In the genomic region with DNA sequence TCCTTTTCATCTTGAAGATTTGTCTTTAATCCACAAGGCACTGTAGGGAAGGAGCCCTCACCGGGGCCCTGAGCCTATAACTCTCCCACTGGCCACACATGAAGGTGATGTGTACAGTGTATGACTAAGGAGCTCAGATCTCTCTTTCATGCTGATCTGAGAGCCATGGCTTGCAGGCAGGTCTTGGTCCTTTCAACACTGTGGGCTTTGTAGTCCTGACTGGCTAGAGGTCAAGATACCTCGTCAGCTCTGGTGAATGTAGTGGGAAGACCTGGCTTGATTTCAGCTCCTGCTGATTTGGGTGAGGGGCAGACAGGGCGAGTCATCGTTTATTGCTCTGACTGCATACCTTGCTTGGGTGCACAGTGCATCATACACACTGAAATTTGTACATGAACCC, we compare ENCODE assay signal across 23 mouse cellular contexts. TPM values are rescaled to one million over a fixed set of nuclear protein-coding genes. Genes with fewer than 3 reads are reported as not detected.
DNase-seq lines count a peak whose midpoint lies in the region; ATAC-seq lines count a peak whose summit lies in the region.
"Had no signal": no experiment of that assay in that cellular context is flagged by ENCODE, and none has a peak within 500 bp of the region (broad histone marks: within the 10 kb centered on the region; RNA-seq: fewer than 3 reads in every experiment).

No protein-coding gene starts in this region.

- H3K4me3 ChIP-seq in heart, embryonic 15.5 days: no peak overlapping the region
- no peak overlapping the region for H3K4me3 ChIP-seq in liver, embryonic 11.5 days (ENCODE audit: low read depth, low read length)
- H3K4me3 ChIP-seq: forebrain, embryonic 13.5 days; hindbrain, embryonic 15.5 days; layer of hippocampus, adult 2 months; liver, embryonic 15.5 days; midbrain, embryonic 13.5 days; neural tube, embryonic 15.5 days had no signal

- peaks cover 17% of the 10 kb centered on the region for H3K4me1 ChIP-seq in heart, embryonic 15.5 days (replicated peaks)
- H3K4me1 ChIP-seq in liver, embryonic 11.5 days (replicated peaks; ENCODE audit: control insufficient read depth, insufficient read depth, low read length): peaks cover 3% of the 10 kb centered on the region; the same call in 1 of the 2 replicates
- H3K4me1 ChIP-seq: forebrain, embryonic 13.5 days; hindbrain, embryonic 15.5 days; midbrain, embryonic 13.5 days; neural tube, embryonic 15.5 days had no signal

- intact Hi-C loops in heart, postnatal 14 days (cut with DNase I): no loop called here

- H3K27ac ChIP-seq in heart, embryonic 15.5 days: 0 out of 2 replicates have a peak overlapping the region, but pooled peaks have one; percentile 51
- no peak overlapping the region for H3K27ac ChIP-seq in liver, embryonic 11.5 days (ENCODE audit: low read depth, low read length)
- H3K27ac ChIP-seq: forebrain, embryonic 13.5 days; hindbrain, embryonic 15.5 days; layer of hippocampus, adult 2 months; liver, embryonic 15.5 days; midbrain, embryonic 13.5 days; neural tube, embryonic 15.5 days had no signal

- peak; percentile 27 for DNase-seq in cerebellum, adult 9-11 months
- no peak for DNase-seq in cerebellum, adult 11 months
- no peak for DNase-seq in heart, postnatal 14 days
- DNase-seq in Muller cell, postnatal 12 days (ENCODE audit: inconsistent ontology term): peak; percentile 73
- DNase-seq in fibroblast of lung, adult 2 months (ENCODE audit: low read depth): peak; percentile 53
- DNase-seq in liver, embryonic 11.5 days (ENCODE audit: low spot score): no peak
- DNase-seq in embryo, embryonic 10.5 days (ENCODE audit: low spot score): no peak
- DNase-seq: adrenal gland, adult 8-10 months; cerebellum, adult 11-12 months; gastrocnemius, postnatal 25 days; heart, postnatal 4 days; kidney, adult 18-20 months; kidney, postnatal 10 days; right cerebral cortex, postnatal 14 days; thymus, adult 2 months had no signal

- no peak overlapping the region for H3K9ac ChIP-seq in heart, embryonic 15.5 days
- H3K9ac ChIP-seq in liver, embryonic 11.5 days (ENCODE audit: low read depth, low read length): no peak overlapping the region
- H3K9ac ChIP-seq: forebrain, embryonic 13.5 days; hindbrain, embryonic 15.5 days; liver, embryonic 15.5 days; midbrain, embryonic 13.5 days; neural tube, embryonic 15.5 days had no signal

- ATAC-seq in heart, embryonic 15.5 days (replicated peaks; ENCODE audit: insufficient number of reproducible peaks, insufficient read depth, low FRiP score, low read depth): no peak
- no peak for ATAC-seq in liver, embryonic 11.5 days (replicated peaks; ENCODE audit: low FRiP score)
- ATAC-seq: forebrain, embryonic 13.5 days; midbrain, embryonic 13.5 days had no signal

- no peaks in the 10 kb centered on the region for H3K27me3 ChIP-seq in heart, embryonic 15.5 days
- H3K27me3 ChIP-seq in liver, embryonic 11.5 days (replicated peaks; ENCODE audit: control insufficient read depth, insufficient read depth, low read length): no peaks in the 10 kb centered on the region
- H3K27me3 ChIP-seq: CH12.LX; forebrain, embryonic 13.5 days; hindbrain, embryonic 15.5 days; liver, embryonic 15.5 days; midbrain, embryonic 13.5 days; neural tube, embryonic 15.5 days had no signal

- WGBS in heart, embryonic 15.5 days: 69% methylated on average over 4 of the region's 4 CpGs
- 77% methylated on average over 4 of the region's 4 CpGs for WGBS in liver, embryonic 11.5 days

- H3K36me3 ChIP-seq in heart, embryonic 15.5 days: peaks cover 16% of the 10 kb centered on the region; the same call in 1 of the 2 replicates
- H3K36me3 ChIP-seq in liver, embryonic 11.5 days (ENCODE audit: control insufficient read depth, insufficient read depth, low read length): no peaks in the 10 kb centered on the region
- H3K36me3 ChIP-seq: hindbrain, embryonic 15.5 days; liver, embryonic 15.5 days; midbrain, embryonic 13.5 days; neural tube, embryonic 15.5 days had no signal

- H3K4me2 ChIP-seq in heart, embryonic 15.5 days: no peak overlapping the region
- no peak overlapping the region for H3K4me2 ChIP-seq in liver, embryonic 11.5 days
- H3K4me2 ChIP-seq: forebrain, embryonic 13.5 days; hindbrain, embryonic 15.5 days; liver, embryonic 15.5 days; midbrain, embryonic 13.5 days; neural tube, embryonic 15.5 days had no signal

- no peaks in the 10 kb centered on the region for H3K9me3 ChIP-seq in heart, embryonic 15.5 days (replicated peaks)
- H3K9me3 ChIP-seq in liver, embryonic 11.5 days (ENCODE audit: control insufficient read depth, low read length): no peaks in the 10 kb centered on the region
- H3K9me3 ChIP-seq: forebrain, embryonic 13.5 days; hindbrain, embryonic 15.5 days; liver, embryonic 15.5 days; midbrain, embryonic 13.5 days; neural tube, embryonic 15.5 days had no signal

RNA-seq across cellular contexts. Expression of a gene that starts 42.7 kb away (rescaled TPM):
- 6.4 and 7.2 TPM in 2 replicates for polyA plus RNA-seq in heart, embryonic 15.5 days (2015; fragmentation: Nextera tagmentation; extraction: Ambion mirVana)
- total RNA-seq in heart, postnatal 14 days (2021): 10 to 100 TPM; 17.4 to 20.9 TPM
- 6.4 and 7.2 TPM in 2 replicates for polyA plus RNA-seq in liver, embryonic 11.5 days (2014; fragmentation: Nextera tagmentation; extraction: Ambion mirVana)

Comparison
In these comparisons a context has a peak if more than half of its experiments do, and no peak if none do; other contexts are left out.
1. DNase-seq: peak in cerebellum, adult 9-11 months (single experiment), Muller cell, postnatal 12 days (single experiment) and fibroblast of lung, adult 2 months (single experiment); none in cerebellum, adult 11 months (single experiment), heart, postnatal 14 days (0 of 2), liver, embryonic 11.5 days (single experiment) and embryo, embryonic 10.5 days (single experiment).